Mouse (Mus musculus): ENCODE measurements around the gene Scfd2. TPM values are rescaled to one million over a fixed set of nuclear protein-coding genes. Genes with fewer than 3 reads are reported as not detected.

Gene Scfd2
- polyA plus RNA-seq, 1 experiment from 2014 or later, result 18.1 TPM

- Histone ChIP-seq H3K9ac (ENCODE audit: low read depth, low read length) (no peak overlapping the region), H3K27ac (ENCODE audit: low read length) (no peak overlapping the region), H3K4me2 (ENCODE audit: low read length) (no peak overlapping the region), H3K36me3 (ENCODE audit: control insufficient read depth, insufficient read depth, low read length) (no peaks in the 10 kb centered on the region), H3K4me1 (ENCODE audit: control insufficient read depth, insufficient read depth, low read length) (no peaks in the 10 kb centered on the region), H3K9me3 (replicated peaks; ENCODE audit: control insufficient read depth, low read length, poor library complexity, severe bottlenecking) (no peaks in the 10 kb centered on the region), H3K27me3 (ENCODE audit: control insufficient read depth, insufficient read depth, low read depth, low read length) (no peaks in the 10 kb centered on the region), H3K4me3 (ENCODE audit: low read depth, low read length) (no peak overlapping the region)
- 88% methylated on average over 2 of the region's 2 CpGs for WGBS
- ATAC-seq, result no peak
Observed at GRCm38 (mm10) chr5:74301443-74301842, 230.1 kb downstream of the Scfd2 start.

GRCm38 (mm10) chr5:74300931-74301330, 230.6 kb downstream of the Scfd2 start:
- 63% methylated on average over 5 of the region's 5 CpGs for WGBS
- no peak for ATAC-seq

GRCm38 (mm10) chr5:74300140-74300539, 231.4 kb downstream of the Scfd2 start:
- H3K4me2 ChIP-seq (ENCODE audit: low read length), result no peak overlapping the region
- no peak overlapping the region for H3K4me3 ChIP-seq (ENCODE audit: low read depth, low read length)
- no peak overlapping the region for H3K9ac ChIP-seq (ENCODE audit: low read depth, low read length)
- ATAC-seq, result peak; percentile 25; the same call in 1 of the 2 replicates
- 36% methylated on average over 4 of the region's 4 CpGs for WGBS
- no peaks in the 10 kb centered on the region for H3K9me3 ChIP-seq (replicated peaks; ENCODE audit: control insufficient read depth, low read length, poor library complexity, severe bottlenecking)
- H3K4me1 ChIP-seq (ENCODE audit: control insufficient read depth, insufficient read depth, low read length), result no peaks in the 10 kb centered on the region
- no peaks in the 10 kb centered on the region for H3K27me3 ChIP-seq (ENCODE audit: control insufficient read depth, insufficient read depth, low read depth, low read length)
- no peak overlapping the region for H3K27ac ChIP-seq (ENCODE audit: low read length)
- H3K36me3 ChIP-seq (ENCODE audit: control insufficient read depth, insufficient read depth, low read length), result no peaks in the 10 kb centered on the region

More at GRCm38 (mm10) chr5:74300931-74301330, 230.6 kb downstream of the Scfd2 start:
- H3K9me3 ChIP-seq (replicated peaks; ENCODE audit: control insufficient read depth, low read length, poor library complexity, severe bottlenecking), result no peaks in the 10 kb centered on the region
- H3K4me2 ChIP-seq (ENCODE audit: low read length), result no peak overlapping the region
- no peak overlapping the region for H3K9ac ChIP-seq (ENCODE audit: low read depth, low read length)
- no peaks in the 10 kb centered on the region for H3K4me1 ChIP-seq (ENCODE audit: control insufficient read depth, insufficient read depth, low read length)
- no peaks in the 10 kb centered on the region for H3K36me3 ChIP-seq (ENCODE audit: control insufficient read depth, insufficient read depth, low read length)
- no peak overlapping the region for H3K4me3 ChIP-seq (ENCODE audit: low read depth, low read length)
- H3K27ac ChIP-seq (ENCODE audit: low read length), result no peak overlapping the region
- no peaks in the 10 kb centered on the region for H3K27me3 ChIP-seq (ENCODE audit: control insufficient read depth, insufficient read depth, low read depth, low read length)

- Histone ChIP-seq H3K4me3 (ENCODE audit: low read depth, low read length) (no peak overlapping the region), H3K36me3 (ENCODE audit: control insufficient read depth, insufficient read depth, low read length) (no peaks in the 10 kb centered on the region), H3K4me2 (ENCODE audit: low read length) (no peak overlapping the region), H3K27ac (ENCODE audit: low read length) (no peak overlapping the region), H3K4me1 (ENCODE audit: control insufficient read depth, insufficient read depth, low read length) (no peaks in the 10 kb centered on the region), H3K9me3 (replicated peaks; ENCODE audit: control insufficient read depth, low read length, poor library complexity, severe bottlenecking) (no peaks in the 10 kb centered on the region), H3K9ac (ENCODE audit: low read depth, low read length) (no peak overlapping the region), H3K27me3 (ENCODE audit: control insufficient read depth, insufficient read depth, low read depth, low read length) (no peaks in the 10 kb centered on the region)
- 86% methylated on average over 5 of the region's 5 CpGs for whole genome bisulfite sequencing
- no peak for ATAC-seq
Observed at GRCm38 (mm10) chr5:74297113-74297512, 234.4 kb downstream of the Scfd2 start.

GRCm38 (mm10) chr5:74296096-74296495, 235.5 kb downstream of the Scfd2 start:
- no peaks in the 10 kb centered on the region for H3K27me3 ChIP-seq (ENCODE audit: control insufficient read depth, insufficient read depth, low read depth, low read length)
- H3K9ac ChIP-seq (ENCODE audit: low read depth, low read length), result no peak overlapping the region
- H3K27ac ChIP-seq (ENCODE audit: low read length), result no peak overlapping the region
- ATAC-seq, result no peak
- H3K9me3 ChIP-seq (replicated peaks; ENCODE audit: control insufficient read depth, low read length, poor library complexity, severe bottlenecking), result no peaks in the 10 kb centered on the region
- 35% methylated on average over 5 of the region's 5 CpGs for WGBS
- H3K4me3 ChIP-seq (ENCODE audit: low read depth, low read length), result no peak overlapping the region
- no peaks in the 10 kb centered on the region for H3K4me1 ChIP-seq (ENCODE audit: control insufficient read depth, insufficient read depth, low read length)
- H3K4me2 ChIP-seq (ENCODE audit: low read length), result no peak overlapping the region
- no peaks in the 10 kb centered on the region for H3K36me3 ChIP-seq (ENCODE audit: control insufficient read depth, insufficient read depth, low read length)

GRCm38 (mm10) chr5:74293513-74293912, 238.0 kb downstream of the Scfd2 start:
- no peaks in the 10 kb centered on the region for H3K27me3 ChIP-seq (ENCODE audit: control insufficient read depth, insufficient read depth, low read depth, low read length)
- H3K9ac ChIP-seq (ENCODE audit: low read depth, low read length), result no peak overlapping the region
- WGBS, result 59% methylated on average over 5 of the region's 5 CpGs
- no peaks in the 10 kb centered on the region for H3K36me3 ChIP-seq (ENCODE audit: control insufficient read depth, insufficient read depth, low read length)
- H3K27ac ChIP-seq (ENCODE audit: low read length), result no peak overlapping the region
- ATAC-seq, result no peak
- no peaks in the 10 kb centered on the region for H3K9me3 ChIP-seq (replicated peaks; ENCODE audit: control insufficient read depth, low read length, poor library complexity, severe bottlenecking)
- no peak overlapping the region for H3K4me2 ChIP-seq (ENCODE audit: low read length)
- H3K4me1 ChIP-seq (ENCODE audit: control insufficient read depth, insufficient read depth, low read length), result no peaks in the 10 kb centered on the region
- H3K4me3 ChIP-seq (ENCODE audit: low read depth, low read length), result no peak overlapping the region

GRCm38 (mm10) chr5:74292050-74292449, 239.5 kb downstream of the Scfd2 start:
- Histone ChIP-seq H3K9me3 (replicated peaks; ENCODE audit: control insufficient read depth, low read length, poor library complexity, severe bottlenecking) (no peaks in the 10 kb centered on the region), H3K36me3 (ENCODE audit: control insufficient read depth, insufficient read depth, low read length) (no peaks in the 10 kb centered on the region), H3K27me3 (ENCODE audit: control insufficient read depth, insufficient read depth, low read depth, low read length) (no peaks in the 10 kb centered on the region), H3K4me3 (ENCODE audit: low read depth, low read length) (no peak overlapping the region), H3K4me1 (ENCODE audit: control insufficient read depth, insufficient read depth, low read length) (no peaks in the 10 kb centered on the region), H3K27ac (ENCODE audit: low read length) (no peak overlapping the region), H3K9ac (ENCODE audit: low read depth, low read length) (no peak overlapping the region), H3K4me2 (ENCODE audit: low read length) (no peak overlapping the region)
- ATAC-seq, result no peak
- 86% methylated on average over 2 of the region's 2 CpGs for WGBS

GRCm38 (mm10) chr5:74291575-74291974, 240.0 kb downstream of the Scfd2 start:
- Histone ChIP-seq H3K9ac (ENCODE audit: low read depth, low read length) (no peak overlapping the region), H3K4me2 (ENCODE audit: low read length) (no peak overlapping the region), H3K36me3 (ENCODE audit: control insufficient read depth, insufficient read depth, low read length) (no peaks in the 10 kb centered on the region), H3K27ac (ENCODE audit: low read length) (no peak overlapping the region), H3K9me3 (replicated peaks; ENCODE audit: control insufficient read depth, low read length, poor library complexity, severe bottlenecking) (no peaks in the 10 kb centered on the region), H3K4me1 (ENCODE audit: control insufficient read depth, insufficient read depth, low read length) (no peaks in the 10 kb centered on the region), H3K27me3 (ENCODE audit: control insufficient read depth, insufficient read depth, low read depth, low read length) (no peaks in the 10 kb centered on the region), H3K4me3 (ENCODE audit: low read depth, low read length) (no peak overlapping the region)
- WGBS, result 74% methylated on average over 9 of the region's 9 CpGs
- ATAC-seq, result no peak

- WGBS, result 83% methylated on average over 6 of the region's 6 CpGs
Observed at GRCm38 (mm10) chr5:74289957-74290356, 241.6 kb downstream of the Scfd2 start.

More at GRCm38 (mm10) chr5:74289957-74290356, 241.6 kb downstream of the Scfd2 start:
- Histone ChIP-seq H3K27ac (ENCODE audit: low read length) (no peak overlapping the region), H3K4me2 (ENCODE audit: low read length) (no peak overlapping the region), H3K9me3 (replicated peaks; ENCODE audit: control insufficient read depth, low read length, poor library complexity, severe bottlenecking) (no peaks in the 10 kb centered on the region), H3K27me3 (ENCODE audit: control insufficient read depth, insufficient read depth, low read depth, low read length) (no peaks in the 10 kb centered on the region), H3K4me1 (ENCODE audit: control insufficient read depth, insufficient read depth, low read length) (no peaks in the 10 kb centered on the region), H3K9ac (ENCODE audit: low read depth, low read length) (no peak overlapping the region), H3K4me3 (ENCODE audit: low read depth, low read length) (no peak overlapping the region), H3K36me3 (ENCODE audit: control insufficient read depth, insufficient read depth, low read length) (no peaks in the 10 kb centered on the region)
- ATAC-seq, result no peak
